Mouse (Mus musculus) CH12.LX (cell line): ENCODE data around the gene Plekhm3. TPM values are rescaled to one million over a fixed set of nuclear protein-coding genes. Genes with fewer than 3 reads are reported as not detected.
A peak's percentile ranks its signal among the peaks of the same experiment; 100 is the strongest.

Experiments
- DNase-seq: peaks from one replicate; pipeline ENCODE4 v3.0.0-alpha.2; 2013; ENCODE audit errors: extremely low read depth
- H3K27ac ChIP-seq: 2 replicates; pipeline ENCODE4 v1.5.1; 2012; ENCODE audit warnings: low read depth, mild to moderate bottlenecking, control low read depth, moderate library complexity; ENCODE audit not compliant: insufficient read depth
- H3K27me3 ChIP-seq: replicated peaks from 2 replicates; pipeline ENCODE3; 2012; ENCODE audit warnings: inconsistent platforms
- H3K36me3 ChIP-seq, 2 experiments: replicated peaks in 1 of 2; 2 replicates each; pipeline versions ENCODE3 to v1.6.1; 2012; ENCODE audit warnings: inconsistent platforms in 1 of 2, low read length in 1 of 2, mild to moderate bottlenecking in 1 of 2, mixed read lengths in 1 of 2, moderate library complexity in 1 of 2; ENCODE audit not compliant: control insufficient read depth in 1 of 2, insufficient read depth in 1 of 2
- H3K4me1 ChIP-seq, 2 experiments: 2 replicates each; pipeline ENCODE4 v1.6.1; 2012; ENCODE audit warnings: inconsistent platforms in 1 of 2, moderate library complexity in 1 of 2; ENCODE audit not compliant: insufficient read depth in 2 of 2, control insufficient read depth in 1 of 2
- H3K4me2 ChIP-seq: 2 replicates; pipeline ENCODE4 v1.6.1; 2012; ENCODE audit warnings: low read depth, mild to moderate bottlenecking, control low read depth; ENCODE audit not compliant: poor library complexity, insufficient read depth, severe bottlenecking
- H3K4me3 ChIP-seq, 3 experiments: fragments of 150-350 bp in 1 of 3; sonication (generic) in 1 of 3; replicated peaks in 1 of 3; 2 replicates each; pipeline versions ENCODE3 to v1.5.1; 2011 to 2012; ENCODE audit warnings: low read depth in 2 of 3, low read length in 2 of 3, mild to moderate bottlenecking in 2 of 3, moderate library complexity in 2 of 3, control low read depth in 1 of 3, improper control_type of control experiment in 1 of 3, inconsistent platforms in 1 of 3, mixed read lengths in 1 of 3; ENCODE audit not compliant: poor library complexity in 1 of 3
- H3K79me2 ChIP-seq: replicated peaks from 2 replicates; pipeline ENCODE4 v1.6.1; 2012; ENCODE audit warnings: mild to moderate bottlenecking, moderate library complexity; ENCODE audit not compliant: control insufficient read depth, poor library complexity, insufficient read depth, severe bottlenecking; ENCODE audit errors: extremely low read depth
- H3K9ac ChIP-seq: 2 replicates; pipeline ENCODE4 v1.6.1; 2012; ENCODE audit warnings: low read depth, mild to moderate bottlenecking, control low read depth, moderate library complexity; ENCODE audit not compliant: insufficient read depth
- H3K9me3 ChIP-seq: replicated peaks from 2 replicates; pipeline ENCODE3; 2012; ENCODE audit warnings: low read length, inconsistent platforms, mixed read lengths
- BHLHE40 ChIP-seq: IDR thresholded peaks from 2 replicates; pipeline ENCODE4 v1.6.1; 2011; ENCODE audit warnings: mild to moderate bottlenecking, low read depth, low read length, improper control_type of control experiment
- CHD2 ChIP-seq: IDR thresholded peaks from 2 replicates; pipeline ENCODE4 v1.6.1; 2011; ENCODE audit warnings: low read length, improper control_type of control experiment
- CTCF ChIP-seq, 2 experiments: IDR thresholded peaks in 1 of 2; conservative IDR thresholded peaks in 1 of 2; 2 replicates each; pipeline ENCODE4 v1.5.1; 2011 to 2012; ENCODE audit warnings: low read depth in 2 of 2, low read length in 2 of 2, improper control_type of control experiment in 1 of 2, inconsistent platforms in 1 of 2, mild to moderate bottlenecking in 1 of 2, moderate library complexity in 1 of 2
- E2F4 ChIP-seq: IDR thresholded peaks from 2 replicates; pipeline ENCODE4 v1.6.1; 2011; ENCODE audit warnings: low read depth, low read length, improper control_type of control experiment; ENCODE audit not compliant: insufficient replicate concordance
- ELF1 ChIP-seq: IDR thresholded peaks from 2 replicates; pipeline ENCODE4 v1.6.1; 2014; ENCODE audit warnings: low read depth, mild to moderate bottlenecking, inconsistent platforms, low read length, improper control_type of control experiment
- ETS1 ChIP-seq: conservative IDR thresholded peaks from 2 replicates; pipeline ENCODE4 v1.6.1; 2012; ENCODE audit warnings: low read depth, mild to moderate bottlenecking, inconsistent platforms, low read length, improper control_type of control experiment, moderate library complexity
- GABPA ChIP-seq: IDR thresholded peaks from 2 replicates; pipeline ENCODE4 v1.6.1; 2012; ENCODE audit warnings: low read depth, low read length, improper control_type of control experiment, inconsistent platforms; ENCODE audit not compliant: insufficient replicate concordance
- IRF4 ChIP-seq: IDR thresholded peaks from 2 replicates; pipeline ENCODE4 v1.6.1; 2014; ENCODE audit warnings: low read depth, mild to moderate bottlenecking, inconsistent platforms, low read length, improper control_type of control experiment
- JUN ChIP-seq: IDR thresholded peaks from 2 replicates; pipeline ENCODE4 v1.6.1; 2011; ENCODE audit warnings: low read depth, mild to moderate bottlenecking, low read length, improper control_type of control experiment, moderate library complexity; ENCODE audit not compliant: insufficient read depth
- JUND ChIP-seq: conservative IDR thresholded peaks from 2 replicates; pipeline ENCODE4 v1.6.1; 2011; ENCODE audit warnings: low read depth, low read length, improper control_type of control experiment
- KAT2A ChIP-seq: IDR thresholded peaks from 2 replicates; pipeline ENCODE4 v1.6.1; 2012; ENCODE audit warnings: low read length, improper control_type of control experiment, inconsistent platforms; ENCODE audit not compliant: insufficient replicate concordance
- MAFK ChIP-seq: IDR thresholded peaks from 2 replicates; pipeline ENCODE4 v1.6.1; 2011; ENCODE audit warnings: low read length, improper control_type of control experiment; ENCODE audit not compliant: insufficient replicate concordance
- MXI1 ChIP-seq: IDR thresholded peaks from 2 replicates; pipeline ENCODE4 v1.6.1; 2011; ENCODE audit warnings: mild to moderate bottlenecking, low read depth, low read length, improper control_type of control experiment
- MYC ChIP-seq: IDR thresholded peaks from 2 replicates; pipeline ENCODE4 v1.6.1; 2011; ENCODE audit warnings: low read depth, mild to moderate bottlenecking, improper control_type of control experiment, low read length
- NRF1 ChIP-seq: IDR thresholded peaks from 2 replicates; pipeline ENCODE4 v1.6.1; 2014; ENCODE audit warnings: low read depth, mild to moderate bottlenecking, inconsistent platforms, low read length, improper control_type of control experiment, moderate library complexity
- PAX5 ChIP-seq: IDR thresholded peaks from 2 replicates; pipeline ENCODE4 v1.6.1; 2012; ENCODE audit warnings: low read length, inconsistent platforms, mixed read lengths
- POLR2A ChIP-seq: IDR thresholded peaks from 2 replicates; pipeline ENCODE4 v1.6.1; 2011; ENCODE audit warnings: low read depth, mild to moderate bottlenecking, improper control_type of control experiment, low read length
- POLR2AphosphoS2 ChIP-seq: IDR thresholded peaks from 2 replicates; pipeline ENCODE4 v1.6.1; 2011; ENCODE audit warnings: low read depth, low read length, improper control_type of control experiment
- RCOR1 ChIP-seq: conservative IDR thresholded peaks from 2 replicates; pipeline ENCODE4 v1.6.1; 2012; ENCODE audit warnings: low read depth, mild to moderate bottlenecking, inconsistent platforms, low read length, improper control_type of control experiment
- TBP ChIP-seq: conservative IDR thresholded peaks from 2 replicates; pipeline ENCODE4 v1.6.1; 2011; ENCODE audit warnings: low read depth, low read length, improper control_type of control experiment
- UBTF ChIP-seq: IDR thresholded peaks from 2 replicates; pipeline ENCODE4 v1.6.1; 2012; ENCODE audit warnings: low read depth, mild to moderate bottlenecking, inconsistent platforms, low read length, improper control_type of control experiment, moderate library complexity
- USF1 ChIP-seq: IDR thresholded peaks from 2 replicates; pipeline ENCODE4 v1.6.1; 2014; ENCODE audit warnings: low read depth, mild to moderate bottlenecking, inconsistent platforms, low read length, improper control_type of control experiment
- USF2 ChIP-seq: conservative IDR thresholded peaks from 2 replicates; pipeline ENCODE4 v1.6.1; 2011; ENCODE audit warnings: low read depth, low read length, improper control_type of control experiment
- ZMIZ1 ChIP-seq: IDR thresholded peaks from 2 replicates; pipeline ENCODE4 v1.6.1; 2012; ENCODE audit warnings: low read depth, mild to moderate bottlenecking, inconsistent platforms, low read length, improper control_type of control experiment
- ZNF384 ChIP-seq: IDR thresholded peaks from 2 replicates; pipeline ENCODE4 v1.6.1; 2012; ENCODE audit warnings: low read depth, low read length, improper control_type of control experiment, inconsistent platforms
- dilution Hi-C: fragments of 300-500 bp; cut with MboI; formaldehyde crosslinking; loops from 2 replicates; pipeline ENCODE4 v1.14.3; 2020; ENCODE audit warnings: low sequenced_read_pairs; ENCODE audit not compliant: extremely low pct_unique_long_range_greater_than_20kb, extremely low pct_ligation_motif_present
- in situ Hi-C: fragments of 300-500 bp; cut with MboI; formaldehyde crosslinking; loops from 3 replicates; pipeline ENCODE4 v1.14.3; 2019; ENCODE audit warnings: low sequenced_read_pairs, low pct_ligation_motif_present, low pct_unique_long_range_greater_than_20kb, mixed read lengths
- polyA plus RNA-seq: library from polyadenylated mRNA; unstranded; fragments of >175 nt; gene quantifications from 2 replicates; pipeline ENCODE4 v1.2.1, GENCODE M21; 2012; ENCODE audit warnings: low read depth; ENCODE audit not compliant: insufficient read length
- total RNA-seq, 2 experiments: library from RNA; depleted of rRNA; stranded (reverse); fragments of 300-350 nt in 1 of 2; fragments of >200 nt in 1 of 2; gene quantifications; 2 replicates each; pipeline ENCODE4 v1.2.3; 2012 to 2014

The Plekhm3 gene
- total and polyA plus RNA-seq, 3 experiments = 9.9 to 14.1 (median 13.0) TPM

DNA sequence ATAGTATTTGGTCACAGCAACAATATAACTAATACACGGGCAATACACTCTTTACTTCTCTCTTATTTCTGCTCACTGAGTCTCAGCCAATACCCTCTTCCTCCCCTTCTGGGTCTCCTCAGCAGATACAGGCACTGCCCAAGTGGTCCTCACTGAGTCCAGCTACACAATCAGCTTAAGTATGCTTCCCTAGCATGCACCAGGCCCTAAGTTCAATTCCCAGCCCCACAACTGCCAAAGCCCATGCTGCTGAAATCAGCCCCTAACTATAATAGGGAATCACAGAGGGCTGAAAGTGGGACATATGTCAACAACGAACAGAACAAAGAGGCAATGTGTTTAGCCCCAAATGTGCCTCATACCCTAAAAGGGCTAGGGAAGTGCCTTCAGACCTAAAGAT, 11.9 kb downstream of the Plekhm3 start:
- Histone ChIP-seq H3K9me3 (peaks cover 6% of the 10 kb centered on the region), H3K27me3 (no peaks in the 10 kb centered on the region), H3K4me3 (no peak overlapping the region), H3K4me2 (peak overlapping the region; percentile 73; the same call in 1 of the 2 replicates), H3K79me2 (peaks cover 2% of the 10 kb centered on the region; the same call in 1 of the 2 replicates), H3K36me3 (peaks cover 5 to 16% of the 10 kb centered on the region in 2 experiments), H3K27ac (0 out of 2 replicates have a peak overlapping the region, but pooled peaks have one; percentile 1), H3K9ac (peak overlapping the region; percentile 43; the same call in 1 of the 2 replicates), H3K4me1 (peaks cover 12 to 55% of the 10 kb centered on the region in 2 experiments)
- dilution Hi-C loops (no loop called here), in situ Hi-C loops (no loop called here)
- no peak for DNase-seq
- TF ChIP-seq ELF1 = no peak
- TF ChIP-seq ETS1 = no peak
- no peak for TF ChIP-seq JUND
- TF ChIP-seq E2F4 = no peak
- no peak for TF ChIP-seq PAX5
- TF ChIP-seq BHLHE40 = no peak

DNA sequence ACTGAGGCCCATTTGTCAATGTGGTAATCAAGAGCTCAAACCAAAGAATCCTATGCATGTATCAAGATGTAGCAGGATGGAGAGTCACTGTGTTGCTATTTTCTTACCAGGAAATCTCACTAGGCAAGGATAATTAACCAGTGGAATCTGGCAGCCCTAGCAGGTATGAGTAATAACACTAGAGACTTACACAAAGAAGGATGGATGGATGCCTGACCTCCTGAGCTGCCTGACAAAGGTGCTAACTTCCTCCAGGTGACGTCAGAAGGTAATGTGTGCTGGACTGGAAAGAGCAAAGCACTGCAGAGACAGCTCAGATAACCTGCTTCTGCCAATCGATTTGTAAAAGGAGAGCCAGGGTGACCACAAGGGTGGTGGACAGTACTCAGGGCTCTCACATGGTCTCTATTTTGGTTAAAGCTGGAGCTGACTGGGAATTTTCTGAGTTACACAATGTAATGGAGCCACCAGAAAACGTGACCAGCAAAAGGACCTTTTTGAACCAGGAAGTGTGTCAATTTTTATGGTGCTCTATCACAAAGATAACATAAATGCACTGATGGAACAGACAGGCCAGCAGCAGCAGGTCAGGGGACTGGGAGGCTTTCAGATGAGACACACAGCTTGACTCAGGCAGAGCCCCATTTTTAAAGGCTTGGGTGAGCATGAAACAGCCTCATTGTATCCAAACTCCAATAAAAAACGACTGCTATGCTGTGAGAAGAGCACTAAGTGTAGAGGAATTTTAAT, 14.4 kb downstream of the Plekhm3 start:
- dilution Hi-C loops = no loop called here
- Histone ChIP-seq H3K9ac (no peak overlapping the region), H3K27ac (no peak overlapping the region), H3K4me1 (peaks cover 9 to 45% of the 10 kb centered on the region in 2 experiments), H3K36me3 (peaks cover 15 to 32% of the 10 kb centered on the region in 2 experiments), H3K4me3 (no peak overlapping the region), H3K4me2 (no peak overlapping the region), H3K9me3 (peaks cover 6% of the 10 kb centered on the region), H3K79me2 (peaks cover 2% of the 10 kb centered on the region; the same call in 1 of the 2 replicates), H3K27me3 (no peaks in the 10 kb centered on the region)
- in situ Hi-C loops = no loop called here
- TF ChIP-seq KAT2A (no peak), ZMIZ1 (no peak), TBP (no peak), ZNF384 (no peak), UBTF (no peak), MYC (no peak), CHD2 (no peak), NRF1 (no peak), USF1 (no peak), MAFK (no peak), RCOR1 (no peak), JUN (no peak), POLR2A (no peak), MXI1 (no peak), POLR2AphosphoS2 (no peak), USF2 (no peak), CTCF (conservative IDR thresholded peaks at IDR 0.05 in 1 of 2, IDR thresholded peaks at IDR 0.05 in 1 of 2; ENCODE audit: low read depth in 2 of 2, low read length in 2 of 2) (no peak), PAX5 (no peak), IRF4 (no peak), GABPA (no peak)
- DNase-seq = no peak
